Mouse (Mus musculus) adrenal gland, postnatal 14 days (tissue): Measurements from ENCODE around the gene Zfp91. TPM values are rescaled to one million over a fixed set of nuclear protein-coding genes. Genes with fewer than 3 reads are reported as not detected.

ENCODE experiments used
- DNase-seq: peaks from one replicate; pipeline ENCODE4 v3.0.0; 2021; ENCODE audit warnings: mixed read lengths
- long read RNA-seq, 2 experiments: library from polyadenylated mRNA; stranded (forward); transcript quantifications; one replicate each; pipeline ENCODE4 v2.0.0; 2021
- total RNA-seq: library from RNA; stranded (reverse); gene quantifications from 2 replicates; pipeline ENCODE4 v1.2.3, GENCODE M21; 2021

Gene Zfp91
- total RNA-seq: 87.0 and 88.4 TPM in 2 replicates
- long read RNA-seq, experiment 1, full-length matches to known transcripts: 15 of 27 reads
- long read RNA-seq, experiment 1, partial matches to known transcripts: 1 of 27 reads
- long read RNA-seq, experiment 1, other reads (novel, unspliced or antisense): 11 of 27 reads
- long read RNA-seq, experiment 2, full-length matches to known transcripts: 11 of 28 reads
- long read RNA-seq, experiment 2, partial matches to known transcripts: 1 of 28 reads
- long read RNA-seq, experiment 2, other reads (novel, unspliced or antisense): 16 of 28 reads

DNA sequence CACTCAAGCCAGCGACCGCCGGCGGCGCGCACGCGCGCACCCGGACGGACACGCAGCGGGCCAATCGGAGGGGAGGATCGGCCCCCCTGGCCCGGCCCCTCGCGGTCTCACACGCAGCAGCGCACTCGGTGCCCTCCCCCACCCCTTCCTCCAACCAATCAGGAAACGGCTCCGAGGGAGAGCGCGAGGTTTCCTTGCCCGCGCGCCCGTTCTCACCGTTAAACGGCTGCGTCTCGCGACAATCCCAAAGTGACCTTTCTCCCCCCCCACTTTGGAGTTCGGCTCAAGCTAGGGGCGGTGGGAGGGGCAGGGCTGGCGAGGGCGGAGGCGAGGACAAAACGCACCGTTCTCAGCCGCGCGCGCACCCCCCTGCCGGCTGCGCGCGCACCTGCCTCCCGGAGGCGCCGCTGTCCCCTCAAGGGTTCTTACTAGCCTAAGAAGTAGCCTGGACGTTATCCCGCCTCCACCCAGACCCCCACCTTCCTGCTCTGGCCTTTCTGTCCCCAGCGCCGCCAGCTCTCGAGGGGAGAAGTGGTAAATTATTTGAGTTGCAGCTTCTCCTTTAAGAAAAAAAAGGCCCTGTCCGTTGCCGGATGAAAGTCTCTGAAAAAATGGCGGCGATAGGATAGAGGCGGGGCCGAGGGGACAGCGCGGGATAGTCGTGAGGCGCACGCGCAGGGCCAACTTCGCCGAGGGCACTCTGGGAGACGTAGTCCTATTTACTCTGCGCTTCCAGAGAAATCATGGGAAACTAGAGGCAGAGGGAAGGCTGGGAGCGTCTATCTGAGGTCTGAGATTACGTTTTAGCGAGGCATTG is at the start of gene Zfp91, which contains the start of gene Lpxn:
TSS of gene Zfp91 (minus strand) at position 616 of the 817 bp plus-strand sequence.
TSS of gene Lpxn (plus strand) at position 683 of the 817 bp plus-strand sequence.
- peak; percentile 99 for DNase-seq

DNA sequence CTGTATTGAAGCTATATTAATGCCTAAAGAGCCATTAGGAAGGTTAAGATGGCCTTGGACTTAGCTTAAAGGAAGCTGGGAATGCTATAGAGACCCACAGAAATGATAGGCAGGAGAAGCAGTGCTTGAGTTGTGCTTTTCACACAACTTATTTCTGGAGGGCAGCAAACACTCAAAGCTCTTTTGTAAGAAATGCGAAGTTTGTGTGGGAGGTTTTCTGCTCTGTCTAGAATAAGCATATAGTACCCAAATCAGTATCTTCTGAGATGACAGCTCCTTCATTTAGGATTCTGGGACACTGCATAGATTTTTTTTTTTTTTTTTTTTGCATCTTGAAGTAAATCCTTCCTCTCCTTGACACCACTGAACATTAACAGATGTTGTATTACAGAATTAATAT is 42.6 kb upstream of the Zfp91 start:
- DNase-seq: no peak

DNA sequence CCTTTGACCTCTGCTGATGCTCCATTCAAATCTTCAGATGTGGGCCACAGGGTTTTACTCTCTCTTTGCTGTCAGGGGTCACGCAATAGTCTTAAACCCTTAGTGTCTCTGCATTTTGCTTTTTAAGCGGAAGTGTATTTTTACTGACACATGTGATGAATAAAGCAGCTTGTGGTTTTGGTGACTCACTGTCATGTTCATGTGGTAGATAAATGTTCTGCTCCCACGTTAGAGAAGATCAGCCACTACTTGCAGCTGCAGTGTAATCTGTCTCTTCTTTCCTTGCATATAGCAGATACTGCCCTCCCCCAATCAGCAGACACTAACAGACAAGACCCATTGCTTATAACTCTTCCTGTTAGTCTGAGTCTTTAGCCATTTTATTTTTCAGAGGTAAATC is 37.7 kb upstream of the Zfp91 start:
- no peak for DNase-seq

DNA sequence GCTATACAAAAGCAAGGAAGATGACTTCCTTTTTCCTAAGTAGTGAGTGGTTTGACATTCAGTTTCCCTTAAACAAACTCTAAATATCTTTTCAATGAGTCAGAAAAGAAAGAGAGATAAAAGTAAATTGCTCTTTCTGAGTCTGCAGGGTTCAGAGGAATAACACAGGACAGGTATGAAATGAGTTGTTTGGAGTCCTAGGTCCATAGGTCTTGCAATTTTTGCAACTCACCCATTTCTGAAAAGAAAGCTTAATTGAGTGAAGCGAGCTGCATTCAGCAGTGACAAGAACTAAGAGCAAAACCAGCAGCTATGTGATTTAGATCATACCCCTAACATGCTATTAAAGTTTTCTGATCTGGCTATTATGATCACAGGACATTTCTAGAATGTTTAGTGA is 35.6 kb upstream of the Zfp91 start:
- no peak for DNase-seq

DNA sequence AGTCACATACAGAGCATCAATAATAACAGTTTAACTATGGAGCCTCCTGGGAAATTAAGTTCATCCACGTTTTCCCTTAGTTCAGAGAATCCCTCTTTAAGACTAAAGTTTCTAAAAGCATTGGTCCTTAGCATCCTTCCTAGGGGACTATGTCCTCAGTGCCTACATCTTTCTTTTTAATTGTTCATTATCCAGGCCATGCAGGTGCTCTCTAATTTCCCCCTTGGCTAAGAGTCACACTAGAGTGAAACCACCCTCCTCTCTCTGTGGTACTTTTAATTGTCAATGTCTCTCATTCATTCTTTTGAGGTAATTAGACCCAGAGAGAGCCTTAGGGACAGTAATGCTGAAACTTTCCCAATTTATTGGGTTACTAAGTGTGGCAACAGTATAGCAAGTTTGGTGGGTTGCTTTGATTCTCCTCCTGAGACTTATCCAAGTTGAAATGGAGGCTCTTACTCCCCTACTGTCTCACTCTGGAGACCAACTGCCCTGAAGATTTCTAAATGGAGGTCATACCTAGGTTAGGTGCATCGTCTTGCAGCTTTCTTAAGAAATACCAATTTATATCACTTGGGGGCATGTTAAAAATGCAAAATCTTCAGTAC is 35.0 kb upstream of the Zfp91 start:
- DNase-seq: no peak

DNA sequence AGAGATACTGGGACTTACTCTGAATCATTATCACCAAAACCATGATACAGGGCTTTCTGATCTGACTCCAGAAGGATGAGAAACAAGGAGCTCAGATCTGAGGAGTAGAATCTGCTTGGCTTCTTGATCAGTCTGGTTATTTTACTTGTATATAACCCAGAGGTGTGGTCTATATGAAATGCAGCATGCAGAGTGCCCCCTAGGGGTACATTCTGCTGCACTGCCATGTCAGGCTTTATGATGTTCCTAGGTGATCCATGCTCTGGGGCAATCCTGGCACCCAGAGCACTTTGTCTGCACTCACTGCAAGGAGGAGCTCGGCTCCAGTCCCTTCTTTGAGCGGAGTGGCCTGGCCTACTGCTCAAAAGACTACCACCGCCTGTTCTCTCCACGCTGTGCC is 28.6 kb upstream of the Zfp91 start:
- no peak for DNase-seq

DNA sequence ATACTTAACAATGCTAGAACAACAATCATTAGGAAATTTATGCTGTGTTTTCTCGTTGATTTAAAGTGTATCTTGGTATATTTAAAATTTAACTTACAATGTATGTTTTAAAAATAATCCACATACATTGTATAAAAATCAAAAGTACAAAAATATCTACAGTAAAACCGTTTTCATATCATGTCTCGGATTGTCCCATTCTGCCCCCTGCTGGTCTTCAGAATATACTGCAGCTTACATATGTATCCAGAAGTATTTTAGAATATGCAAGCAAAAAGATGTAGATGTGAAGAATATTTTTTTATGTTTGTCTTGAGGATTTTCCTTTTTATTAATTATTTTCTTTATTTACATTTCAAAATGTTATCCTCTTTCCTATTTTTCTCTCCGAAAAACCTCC is 24.5 kb upstream of the Zfp91 start:
- peak; percentile 32 for DNase-seq

DNA sequence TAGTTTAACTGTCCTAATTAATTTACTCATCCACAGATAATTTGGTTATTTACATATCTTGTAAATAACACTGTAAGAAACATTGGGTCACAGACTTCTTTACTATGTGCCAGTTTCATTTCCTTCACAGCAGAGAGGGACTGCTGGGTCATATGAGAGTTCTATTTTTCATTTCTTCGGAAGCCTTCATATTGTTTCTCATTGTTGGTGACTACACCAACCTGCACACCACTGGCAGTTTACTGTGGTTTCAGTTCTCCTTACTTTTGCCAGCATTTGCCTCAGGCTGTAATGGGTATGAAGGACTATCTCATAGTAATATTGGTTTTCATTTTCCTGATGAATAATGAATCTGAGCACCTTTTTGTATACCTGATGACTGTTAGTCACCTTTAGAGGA is 22.6 kb upstream of the Zfp91 start:
- DNase-seq: no peak

DNA sequence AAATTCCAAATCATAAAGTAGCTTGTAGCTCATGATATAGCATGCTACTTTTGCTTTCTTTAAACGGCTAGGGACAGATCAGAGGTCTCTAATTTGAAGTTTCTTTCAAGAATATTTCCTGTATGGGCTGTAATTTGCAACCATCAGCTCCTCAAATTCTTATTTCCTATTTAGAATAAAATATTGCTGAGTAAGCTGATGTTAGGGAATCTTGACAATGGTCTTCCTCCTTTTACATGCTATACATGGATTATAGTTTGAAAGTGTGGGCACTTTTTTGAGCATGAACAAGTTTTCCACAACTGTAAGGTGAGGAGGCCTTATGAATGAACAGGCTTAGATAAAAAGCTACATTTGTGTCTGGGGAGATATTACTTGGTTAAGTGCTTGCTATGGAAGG is 18.0 kb upstream of the Zfp91 start:
- no peak for DNase-seq

DNA sequence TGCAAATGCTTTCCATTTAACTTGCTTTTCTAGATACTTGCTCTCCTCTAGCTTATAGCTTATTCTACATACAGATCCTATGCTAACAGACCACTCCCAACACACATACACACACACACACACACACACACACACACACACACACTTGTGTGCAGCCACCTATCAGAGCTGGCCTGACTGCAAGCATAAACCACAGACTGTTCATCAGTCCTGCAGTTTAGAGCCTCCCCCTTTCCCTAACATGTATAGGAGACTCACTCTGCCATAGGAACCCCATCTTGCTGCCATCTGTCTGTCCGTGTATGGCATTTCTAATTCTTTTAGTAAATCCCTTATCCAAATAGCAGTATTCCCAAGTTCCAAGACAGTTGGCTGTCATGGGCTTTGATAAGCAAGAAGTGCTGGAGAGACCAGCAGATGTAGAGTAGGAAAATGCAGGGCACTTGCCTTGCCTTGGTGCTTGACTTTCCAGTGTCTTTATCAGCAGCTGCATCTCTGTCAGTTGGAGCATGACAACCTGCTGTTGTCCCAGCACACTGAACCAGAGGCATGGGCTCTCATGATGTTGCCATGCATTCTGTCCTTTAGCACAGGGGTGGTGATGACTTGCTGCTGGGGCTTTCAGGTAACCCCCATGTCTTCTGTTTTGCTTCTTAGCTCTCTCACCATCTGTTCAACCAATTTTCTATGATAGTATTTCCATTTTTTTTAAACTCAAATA is 16.9 kb upstream of the Zfp91 start:
- DNase-seq: no peak

DNA sequence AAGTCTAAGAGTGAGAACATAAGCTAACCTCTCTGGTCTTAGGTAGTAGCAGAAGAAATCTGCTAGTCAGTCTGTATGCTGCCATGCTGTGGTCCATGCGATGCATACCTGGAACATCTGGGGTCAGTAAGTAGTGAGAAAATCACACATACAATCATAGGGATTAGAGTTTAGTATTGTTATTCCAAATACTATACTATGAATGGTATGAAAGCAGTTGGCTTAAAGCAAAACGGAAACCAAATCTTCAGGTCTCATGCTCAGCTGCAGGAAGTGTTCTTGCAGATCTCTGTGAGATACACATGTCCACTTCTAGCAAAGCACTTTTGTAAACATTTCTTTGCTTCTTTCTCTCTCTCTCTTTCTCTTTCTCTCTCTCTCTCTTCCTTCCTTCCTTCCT is 10.3 kb upstream of the Zfp91 start:
- no peak for DNase-seq

DNA sequence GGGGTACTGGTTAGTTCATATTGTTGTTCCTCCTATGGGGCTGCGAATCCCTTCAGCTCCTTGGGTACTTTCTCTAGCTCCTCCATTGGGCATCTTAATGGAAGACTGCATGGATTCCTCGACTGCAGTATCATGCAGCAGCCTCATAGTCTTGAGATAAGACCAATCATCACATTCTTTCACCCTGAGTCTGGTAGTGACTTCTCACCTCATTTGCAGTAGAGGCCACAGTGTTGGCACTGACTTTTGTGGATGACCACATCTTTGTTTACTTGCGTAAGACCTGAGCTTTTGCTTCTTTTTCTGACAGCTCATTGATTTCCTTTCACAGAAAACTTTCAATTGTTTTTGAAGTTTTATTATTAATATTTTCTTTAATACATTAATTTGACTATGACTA is 9.8 kb upstream of the Zfp91 start:
- DNase-seq: peak; percentile 26

DNA sequence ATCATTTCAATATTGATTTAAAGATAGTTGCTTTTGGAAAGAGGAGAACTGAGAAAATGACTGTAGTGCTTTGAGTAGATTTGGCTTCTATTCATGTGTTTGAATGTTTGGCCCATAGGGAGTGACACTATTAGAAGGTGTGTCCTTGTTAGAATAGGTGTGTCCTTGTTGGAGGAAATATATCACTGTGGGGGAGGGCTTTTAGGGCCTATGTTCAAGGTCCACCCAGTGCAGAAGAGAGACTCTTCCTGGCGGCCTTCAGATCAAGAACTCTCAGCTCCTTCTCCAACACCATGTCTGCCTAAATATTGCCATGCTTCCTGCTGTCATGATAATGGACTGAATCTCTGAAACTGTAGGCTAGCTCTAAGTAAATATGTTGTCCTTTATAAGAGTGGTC is 8.3 kb upstream of the Zfp91 start:
- DNase-seq: no peak

DNA sequence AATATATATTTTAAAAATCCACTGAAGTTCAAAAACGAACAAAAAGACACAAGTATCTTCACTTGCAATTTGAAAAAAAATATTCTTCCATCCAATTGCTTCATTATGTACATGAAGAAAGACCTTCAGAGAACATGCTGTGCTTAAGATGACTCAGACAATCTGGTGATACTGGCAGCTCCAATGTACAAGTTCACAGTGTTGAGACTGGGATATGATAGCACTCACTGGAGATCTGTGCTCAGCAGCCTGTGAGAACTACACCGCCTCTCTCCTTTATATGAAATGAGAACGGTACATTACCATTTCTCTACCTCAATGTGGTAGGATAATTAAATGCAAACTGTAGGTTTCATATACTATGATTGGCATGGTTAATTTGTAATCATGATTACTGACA is 6.9 kb upstream of the Zfp91 start:
- DNase-seq: no peak

DNA sequence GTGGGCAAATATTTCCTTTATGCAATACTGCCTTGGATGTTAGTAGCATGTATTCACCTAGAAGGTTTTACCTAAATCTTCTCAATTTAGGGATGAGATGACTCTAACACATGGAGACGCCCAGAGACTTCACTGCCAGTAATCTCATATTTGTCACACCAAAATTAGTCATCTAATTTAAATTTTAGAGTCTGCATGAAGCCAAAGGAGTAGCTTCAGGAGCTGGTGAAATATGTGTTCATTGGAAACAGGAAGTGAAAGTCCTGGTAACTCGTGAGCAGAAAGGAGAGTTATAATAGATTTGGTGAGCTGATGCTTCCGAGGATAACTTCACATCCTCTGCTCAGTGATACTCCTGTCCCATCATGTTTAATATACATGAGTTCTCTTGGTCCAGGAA is 5.1 kb upstream of the Zfp91 start:
- DNase-seq: no peak

DNA sequence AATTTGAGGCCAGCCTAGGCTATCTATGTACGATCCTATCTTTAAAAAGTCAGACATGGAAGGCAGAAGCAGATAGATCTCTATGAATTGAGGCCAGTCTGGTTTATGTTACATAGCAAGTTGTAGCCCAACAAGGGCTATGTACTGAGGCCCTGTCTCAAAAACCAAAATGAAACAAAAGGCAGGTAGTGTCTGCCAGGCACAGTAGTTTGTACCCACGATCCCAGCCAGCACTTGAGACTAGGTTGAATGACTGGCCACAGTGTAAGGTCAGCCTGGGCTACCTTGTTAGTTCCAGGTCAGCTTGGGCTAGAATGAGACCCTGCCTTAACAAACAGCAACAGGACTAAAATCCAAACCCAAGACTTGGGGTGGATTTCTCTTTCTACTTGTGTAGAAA is 4.7 kb upstream of the Zfp91 start:
- DNase-seq: no peak

DNA sequence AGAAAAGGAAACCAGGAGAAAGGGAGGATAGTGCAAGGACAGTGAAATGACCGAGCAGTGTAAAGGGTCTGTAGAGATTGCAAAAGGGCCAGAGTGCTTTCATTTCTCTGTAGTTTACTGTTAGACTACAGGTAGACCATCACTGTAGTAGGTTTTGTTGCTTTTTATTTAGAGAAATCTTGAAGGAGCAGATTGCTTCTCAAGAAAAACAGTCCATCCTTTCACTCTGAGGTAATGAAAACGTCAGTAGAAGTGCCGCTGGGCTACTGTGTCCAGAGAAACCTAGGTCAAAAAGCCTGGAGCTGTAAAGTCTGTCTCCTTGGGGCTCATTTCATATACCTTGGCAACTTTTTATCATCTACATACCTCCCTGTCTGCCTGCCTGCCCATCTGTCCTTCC is 3.2 kb upstream of the Zfp91 start:
- no peak for DNase-seq

DNA sequence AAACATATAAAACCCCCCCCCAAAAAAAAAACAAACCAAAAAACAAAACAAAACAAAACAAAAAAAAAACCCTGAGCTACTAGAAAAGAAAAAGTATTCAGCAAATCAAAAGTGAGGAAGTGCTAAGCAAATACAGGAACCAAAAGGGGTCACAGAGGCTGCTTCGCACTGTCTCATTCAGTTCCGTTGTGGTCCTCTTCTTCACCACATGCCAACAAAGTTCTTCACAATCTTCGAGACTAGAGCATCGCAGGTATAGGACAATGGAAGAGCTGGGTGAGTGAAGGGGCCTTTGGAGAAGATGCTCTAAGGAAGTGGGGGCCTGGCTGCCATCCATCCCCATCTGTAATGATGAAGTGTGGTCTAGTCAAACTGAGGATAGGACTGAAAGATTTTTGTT is 2.5 kb upstream of the Zfp91 start:
- DNase-seq: no peak

DNA sequence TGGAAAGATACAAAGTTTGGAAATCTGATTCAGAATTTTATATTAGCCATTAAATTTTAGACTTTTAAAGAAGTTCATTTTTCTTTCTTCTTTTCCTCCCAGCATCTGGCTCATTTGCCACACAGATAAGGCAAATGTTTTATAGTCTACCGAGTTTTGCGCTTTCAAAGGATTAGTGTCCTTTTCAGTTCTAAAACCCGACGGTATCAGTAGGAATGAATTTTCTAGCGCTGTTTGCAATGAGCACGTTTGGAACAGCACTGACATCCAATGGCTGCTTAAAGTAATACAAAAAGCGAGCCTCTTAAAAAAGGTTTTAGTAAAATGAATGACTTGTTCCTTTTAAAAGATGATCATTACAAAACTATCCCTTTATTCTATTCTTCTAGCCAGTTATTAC is 1.1 kb upstream of the Zfp91 start:
- peak; percentile 35 for DNase-seq

DNA sequence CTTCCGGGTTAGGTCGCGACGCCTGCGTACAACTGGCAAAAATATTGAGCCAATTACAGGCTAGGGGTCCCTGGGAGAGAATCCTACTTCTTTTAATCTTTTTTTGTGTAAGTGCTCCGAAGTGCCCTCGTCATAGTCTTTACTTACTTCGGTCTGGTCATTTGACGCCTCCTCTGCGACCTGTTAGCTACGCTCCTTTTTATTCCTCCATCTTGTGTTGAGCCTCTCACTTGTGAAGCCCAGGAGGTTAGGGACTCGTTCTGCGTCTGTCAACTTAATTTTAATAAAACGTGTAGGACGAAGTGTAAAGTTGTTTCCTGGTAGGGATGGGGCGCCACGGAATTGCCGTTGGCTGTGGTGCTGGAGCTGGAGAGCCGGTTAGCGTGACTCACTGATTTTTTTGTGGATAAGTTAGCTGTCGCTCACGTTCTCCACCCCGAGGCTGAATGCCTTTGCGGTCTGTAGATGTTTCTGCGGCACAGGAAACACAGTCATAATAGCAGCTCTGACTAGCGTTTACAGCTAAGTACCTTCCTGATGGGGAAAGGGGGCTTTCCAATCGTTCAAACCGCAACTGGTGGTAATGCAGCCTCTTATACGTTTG is 504 bp upstream of the Zfp91 start:
- DNase-seq: peak; percentile 80

DNA sequence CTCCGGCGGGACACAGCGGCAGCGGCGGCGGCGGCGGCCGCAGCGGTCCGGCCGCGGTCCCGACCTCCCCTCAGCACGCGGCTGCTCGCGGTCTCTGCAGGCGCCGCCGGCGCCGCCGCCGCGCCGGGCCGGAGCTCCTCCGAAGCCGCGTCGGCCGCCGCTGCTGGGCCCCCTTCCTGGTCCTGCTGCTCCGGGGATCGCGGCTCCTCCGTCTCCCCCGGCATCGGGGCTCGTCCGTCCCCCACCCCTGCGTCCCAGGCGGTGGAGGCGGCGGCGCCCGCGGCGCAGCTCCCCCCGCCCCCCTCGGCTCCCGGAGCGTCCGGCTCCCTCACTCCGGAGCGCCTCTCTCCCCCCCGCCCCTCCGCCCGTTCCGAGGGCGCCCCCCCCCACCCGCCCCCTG is 816 bp downstream of the Zfp91 start:
- DNase-seq: no peak
